Mouse (Mus musculus) liver, postnatal 0 days (tissue): Measurements from ENCODE around the gene Vcp.

Experiments used
- CTCF ChIP-seq: sonication (generic); IDR thresholded peaks from 2 replicates; pipeline ENCODE4 v1.5.1; 2016; ENCODE audit warnings: antibody characterized with exemption, low read depth
- EP300 ChIP-seq: IDR thresholded peaks from 2 replicates; pipeline ENCODE4 v1.6.1; 2016; ENCODE audit warnings: antibody characterized with exemption, low read depth, mild to moderate bottlenecking

GRCm38 (mm10) chr4:43037860-43038566 lies 37.7 kb upstream of the Vcp start:
- TF ChIP-seq CTCF: no peak
- peak; percentile 96 for TF ChIP-seq EP300
